Mouse (Mus musculus): ENCODE measurements at regions not wholly inside any gene's neighbourhood (a gene's known extent, or its start where the extent isn't known, plus 50 kb on each side); places are given as distances from the start of the nearest gene placed in this dataset.
A peak's percentile ranks its signal among the peaks of the same experiment; 100 is the strongest.
"Not testable (repeated sequence)": the region's sequence is repeated elsewhere in the genome, so short reads cannot be mapped to it uniquely, and the experiment has no call there.

DNA sequence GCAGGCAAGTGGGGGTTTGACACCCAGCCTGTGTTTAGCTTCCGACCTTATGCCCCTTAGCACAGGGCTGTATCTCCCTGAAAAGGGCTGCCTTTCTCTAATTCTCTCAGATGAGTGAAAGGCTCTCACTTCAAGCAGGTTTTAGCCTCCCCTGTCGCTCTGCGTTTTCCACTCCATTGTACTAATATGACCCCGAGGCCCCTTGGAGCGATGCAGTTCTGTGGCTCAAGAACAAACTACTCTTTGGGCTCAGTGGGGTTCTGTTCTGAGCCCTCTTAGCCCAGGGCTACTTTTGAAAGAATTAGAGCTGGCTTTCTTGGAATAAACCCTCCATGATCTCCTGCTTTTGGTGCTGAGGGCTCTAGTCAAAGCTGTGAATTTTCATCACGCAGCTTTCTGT, 53.4 kb upstream of the Castor2 start:
- no peak for DNase-seq (ENCODE audit: low read depth, low spot score)

DNA sequence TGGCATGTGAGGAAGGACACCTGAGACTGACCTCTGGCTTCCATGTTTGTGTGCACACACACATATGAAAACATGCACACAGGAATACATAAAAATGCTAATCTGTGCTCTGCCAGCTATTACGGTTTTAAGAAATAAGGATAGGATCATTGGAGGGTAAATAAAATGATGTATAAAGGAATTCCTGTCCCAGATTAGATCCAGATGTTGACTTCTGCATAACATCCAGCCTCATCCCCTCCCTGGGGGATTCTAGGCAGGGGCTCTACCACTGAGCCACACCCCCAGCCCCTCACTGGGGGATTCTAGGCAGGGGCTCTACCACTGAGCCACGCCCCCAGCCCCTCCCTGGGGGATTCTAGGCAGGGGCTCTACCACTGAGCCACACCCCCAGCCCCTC, 56.6 kb upstream of the Castor2 start:
- DNase-seq (ENCODE audit: low read depth, low spot score), result not testable (repeated sequence)

DNA sequence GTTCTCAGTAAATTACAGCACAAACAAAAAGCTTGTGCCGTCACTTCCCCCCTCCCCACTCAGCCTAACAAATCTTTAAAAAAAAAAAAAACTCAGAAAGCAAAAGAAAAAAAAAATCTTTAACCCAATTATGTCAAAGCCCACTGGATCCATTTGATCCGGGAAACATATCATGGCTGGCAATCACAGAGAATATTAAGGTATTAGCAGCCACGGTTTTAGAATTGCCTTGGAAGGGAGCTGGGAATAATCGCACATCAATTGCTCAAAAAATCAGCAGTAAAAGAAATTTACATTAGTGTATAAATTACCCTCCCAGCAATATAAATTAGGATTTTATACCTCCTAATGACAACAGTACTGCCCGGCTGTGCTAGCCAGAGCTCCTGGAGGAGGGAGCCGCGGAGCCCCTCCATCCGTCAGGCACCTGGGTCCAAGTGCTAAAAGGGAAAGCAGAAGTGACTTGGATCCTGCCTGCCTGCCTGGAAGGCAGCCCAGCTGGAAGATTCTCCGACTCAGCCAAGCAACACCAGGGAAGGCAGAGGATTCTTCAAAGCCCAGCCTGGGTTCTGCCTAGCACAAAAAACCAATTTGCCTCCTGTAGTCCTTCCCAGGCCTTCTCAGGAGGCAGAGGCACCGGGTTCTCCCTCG, 72.1 kb upstream of the Castor2 start:
- DNase-seq (ENCODE audit: low read depth, low spot score), result no peak

DNA sequence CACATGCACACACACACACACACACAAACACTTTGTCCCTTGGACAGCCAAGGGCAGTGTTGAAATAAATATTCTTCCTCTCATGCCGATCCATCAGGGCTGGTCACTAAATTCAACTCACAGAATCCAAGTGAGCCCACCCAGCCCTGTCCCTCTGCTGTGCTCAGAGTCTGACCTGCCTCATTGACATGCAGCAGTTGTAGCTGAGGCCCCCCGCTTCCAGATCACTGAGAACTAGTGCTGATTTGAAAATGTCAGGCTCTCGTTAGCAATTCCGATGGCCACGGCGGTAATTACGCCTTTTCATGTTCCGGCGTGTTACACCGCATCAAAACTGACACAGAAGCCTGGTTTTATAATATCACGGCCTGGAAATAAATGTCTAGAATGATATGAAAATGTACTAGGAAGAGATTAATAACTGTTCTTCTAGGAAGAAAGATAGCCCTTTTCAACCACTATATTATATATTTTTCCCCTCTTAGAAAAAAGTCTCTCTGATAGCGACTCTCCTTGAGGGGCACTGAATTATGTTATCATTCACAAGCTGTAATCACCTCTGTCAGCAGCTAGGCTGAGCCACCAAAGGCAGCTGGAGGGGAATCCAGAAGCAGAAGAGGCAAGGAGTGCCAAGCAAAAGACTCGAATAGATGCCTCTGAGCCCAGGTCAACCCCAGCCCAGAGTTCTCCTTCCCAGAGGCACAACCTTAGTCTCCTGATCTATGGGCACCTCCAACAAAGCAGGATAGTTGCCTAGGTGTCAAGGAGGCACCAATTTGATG, 79.7 kb upstream of the Castor2 start:
- DNase-seq (ENCODE audit: low read depth, low spot score), result no peak

DNA sequence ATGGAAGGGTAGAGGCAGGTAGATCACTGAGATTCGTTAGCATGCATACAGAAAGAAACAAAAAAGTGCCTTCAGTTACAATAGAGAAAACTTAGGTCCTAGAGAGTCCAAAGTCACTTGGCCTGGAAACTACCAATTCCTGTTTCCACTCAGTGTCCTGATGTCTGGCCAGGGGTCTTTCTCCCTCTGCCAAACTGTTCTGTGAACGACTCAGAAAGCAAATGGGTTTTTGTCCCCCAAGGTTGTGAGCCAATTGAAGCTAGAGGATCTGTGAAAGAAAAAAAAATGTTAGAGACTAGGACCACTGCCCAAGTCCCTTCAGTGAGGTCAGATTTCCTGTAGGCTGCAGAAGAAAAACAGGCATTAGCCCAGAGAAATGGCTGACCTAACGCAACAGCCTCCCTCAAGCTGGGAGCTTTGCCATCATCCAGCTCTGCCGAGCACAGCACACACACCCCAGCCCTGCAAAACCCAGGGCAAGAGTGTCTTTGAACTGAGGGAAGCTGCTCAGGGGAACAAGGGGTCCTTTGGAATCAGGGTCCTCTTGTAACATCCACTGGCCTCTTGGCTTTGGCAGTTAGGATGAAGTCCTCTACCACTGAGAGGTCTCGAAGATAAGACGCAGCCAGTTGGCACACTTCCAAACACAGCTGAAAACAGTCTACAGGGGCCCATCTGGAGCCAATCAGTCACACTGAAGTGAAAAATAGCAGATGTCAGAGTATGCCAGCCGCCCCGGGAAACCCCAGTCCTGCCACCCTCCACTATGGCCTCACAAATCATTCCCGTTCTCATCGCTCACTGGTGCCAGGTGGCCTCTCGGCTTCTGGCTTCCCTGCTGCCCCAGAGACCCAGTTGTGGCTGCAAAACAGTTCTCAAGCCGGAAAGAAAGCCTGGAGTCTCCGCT, 85.0 kb upstream of the Castor2 start:
- peak; percentile 92 for DNase-seq (ENCODE audit: low read depth, low spot score)

DNA sequence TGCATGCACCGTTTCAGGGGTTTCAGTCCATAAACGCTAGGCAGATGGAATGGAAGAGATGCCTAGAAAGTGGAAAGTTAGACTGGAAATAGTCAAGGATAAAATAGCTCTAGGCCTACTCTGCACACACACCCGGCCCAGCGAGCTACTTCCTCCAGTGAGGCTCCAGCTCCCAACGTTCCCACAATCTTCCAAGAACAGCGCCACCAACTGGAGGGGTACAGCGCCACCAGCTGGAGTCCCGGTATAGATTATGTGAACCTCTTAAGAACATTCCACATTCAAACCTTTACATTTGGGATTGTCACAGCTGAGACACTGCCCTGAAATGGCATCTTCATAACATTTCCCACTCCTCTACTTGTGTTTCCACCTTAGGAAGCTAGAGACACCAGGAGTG, 86.3 kb upstream of the Castor2 start:
- DNase-seq (ENCODE audit: low read depth, low spot score), result no peak

DNA sequence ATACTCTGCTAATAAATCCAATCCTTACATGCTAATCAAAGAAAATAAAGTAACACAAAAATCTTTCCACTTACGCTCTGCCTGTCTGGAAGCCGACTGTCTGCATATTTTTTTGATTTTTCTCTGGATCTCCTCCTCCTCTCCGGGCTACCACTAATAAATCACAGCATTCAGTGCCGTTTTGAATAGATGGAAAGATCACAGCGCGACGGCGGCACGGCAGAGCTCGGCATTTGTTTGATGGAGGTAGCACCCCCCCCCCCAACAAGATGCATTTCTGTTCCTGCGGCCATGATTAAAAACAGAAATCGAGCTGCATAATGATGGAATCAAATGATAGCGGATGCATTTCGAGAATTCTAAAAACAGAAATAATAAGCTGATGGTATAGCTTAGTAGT, 89.7 kb upstream of the Castor2 start:
- DNase-seq (ENCODE audit: low read depth, low spot score), result peak; percentile 39

DNA sequence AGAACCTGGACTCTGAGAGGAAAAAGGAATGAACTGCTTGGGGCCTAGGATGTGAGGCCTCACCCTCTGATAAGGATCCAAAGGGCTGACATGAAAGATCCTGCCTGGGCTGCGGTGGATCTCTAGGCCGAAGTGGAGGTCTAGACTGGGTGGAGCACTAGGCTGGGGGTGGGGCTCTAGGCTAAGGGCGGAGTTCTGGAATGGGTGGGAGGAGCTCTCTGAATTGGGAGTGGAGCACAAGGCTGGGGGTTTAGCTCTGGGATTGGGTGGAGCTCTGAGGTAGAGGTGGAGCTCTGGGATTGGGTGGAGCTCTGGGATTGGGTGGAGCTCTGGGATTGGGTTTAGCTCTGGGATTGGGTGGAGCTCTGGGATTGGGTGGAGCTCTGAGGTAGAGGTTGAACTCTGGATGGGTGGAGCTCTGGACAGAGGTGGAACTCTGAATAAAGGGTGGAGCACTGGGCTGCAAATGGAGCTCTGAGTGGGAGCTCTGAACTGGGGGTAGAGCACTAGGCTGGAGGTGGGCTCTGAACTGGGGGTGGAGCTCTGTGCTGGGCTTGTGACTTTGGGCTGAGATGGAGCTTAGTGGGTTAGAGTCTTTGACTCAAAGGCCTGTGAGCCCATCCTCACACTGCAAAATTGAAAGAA, 92.3 kb upstream of the Castor2 start:
- DNase-seq (ENCODE audit: low read depth, low spot score), result no peak

DNA sequence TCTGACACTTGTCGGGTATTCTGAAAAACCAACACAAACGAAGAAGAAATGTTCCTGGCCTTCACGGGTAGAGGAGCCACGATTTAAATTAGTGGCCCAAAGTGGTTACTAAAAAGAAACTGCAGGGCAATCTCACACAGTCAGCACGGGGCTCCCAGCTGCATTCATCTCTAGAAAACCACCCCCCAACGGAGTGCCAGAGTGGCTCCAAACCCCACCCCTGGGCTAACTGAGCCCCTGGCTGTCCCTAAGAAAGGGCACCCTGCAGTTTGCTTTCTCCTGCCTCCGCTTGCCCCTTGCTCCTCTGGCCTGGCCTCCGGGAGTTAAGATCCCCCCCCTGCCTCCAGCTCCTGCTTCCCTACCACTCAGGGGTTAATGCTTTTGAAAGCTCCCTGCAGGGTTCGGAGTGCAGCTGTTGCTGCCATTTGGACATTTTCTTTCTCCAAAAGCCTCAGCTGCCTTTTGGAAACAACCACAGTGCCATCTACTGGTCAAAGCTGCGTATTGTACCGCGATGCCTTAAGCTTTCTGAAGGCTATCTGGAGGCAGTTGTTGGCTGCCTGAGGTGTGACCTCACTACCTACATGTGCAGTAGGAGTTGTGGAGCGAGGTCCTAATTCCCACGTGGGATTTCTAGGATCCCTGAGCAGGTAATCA, 92.9 kb upstream of the Castor2 start:
- peak; percentile 96 for DNase-seq (ENCODE audit: low read depth, low spot score)

DNA sequence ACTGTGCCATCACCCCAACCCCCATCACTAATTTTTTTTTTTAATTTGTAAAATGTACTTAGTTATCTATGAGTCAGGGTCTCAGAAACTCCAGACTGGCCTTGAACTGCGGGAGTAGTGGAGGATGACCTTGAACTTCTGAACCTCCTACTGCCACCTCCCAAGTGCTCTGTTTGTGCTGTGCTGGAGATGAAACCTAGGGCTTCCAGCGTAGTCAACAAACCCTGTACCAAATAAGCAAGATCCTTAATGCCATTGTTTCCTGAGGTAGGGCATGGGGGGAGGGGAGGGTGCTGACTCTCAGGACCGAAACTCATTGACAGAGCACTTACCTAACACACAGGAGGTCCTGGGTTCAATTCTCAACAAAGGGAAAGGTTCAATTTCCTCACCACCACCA, 93.5 kb upstream of the Castor2 start:
- no peak for DNase-seq (ENCODE audit: low read depth, low spot score)

DNA sequence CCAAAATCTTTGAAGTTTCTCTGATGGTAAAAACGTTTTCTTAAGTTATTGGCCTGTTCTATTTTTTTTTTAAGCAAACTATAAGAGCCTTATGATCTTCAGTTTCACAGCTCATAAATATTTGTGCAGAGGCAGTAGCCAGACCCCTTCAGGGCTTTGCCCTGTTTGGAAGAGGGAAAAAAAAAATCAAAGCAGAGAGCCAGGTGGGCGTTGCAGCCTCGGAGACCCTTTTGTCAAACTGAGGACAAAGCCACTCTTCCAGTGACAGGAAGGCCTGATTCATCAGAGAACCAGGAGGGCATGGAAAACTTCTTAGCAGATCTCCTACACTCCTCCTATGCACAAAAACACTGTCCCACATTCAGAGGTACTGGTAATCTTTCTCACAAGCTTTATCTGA, 99.4 kb upstream of the Castor2 start:
- DNase-seq (ENCODE audit: low read depth, low spot score), result no peak

DNA sequence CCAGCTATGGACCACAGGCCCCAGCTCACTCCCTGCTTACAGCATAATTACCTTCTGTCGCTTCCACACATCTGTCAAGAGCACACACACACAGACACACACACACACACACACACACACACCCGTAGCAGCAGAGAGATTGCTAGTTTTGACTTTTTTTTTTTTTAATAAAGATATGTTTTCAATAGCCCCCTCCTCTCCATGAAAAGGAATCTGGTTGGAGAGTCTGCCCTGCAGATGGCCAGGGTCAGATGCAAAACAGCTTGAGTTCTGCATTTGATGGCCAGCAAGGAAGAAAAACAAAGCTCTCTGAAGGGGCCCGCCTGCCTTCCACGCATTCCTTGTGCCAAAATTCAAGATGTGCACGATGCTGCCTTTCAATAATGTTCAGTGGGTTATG, 99.8 kb upstream of the Castor2 start:
- peak; percentile 74 for DNase-seq (ENCODE audit: low read depth, low spot score)

DNA sequence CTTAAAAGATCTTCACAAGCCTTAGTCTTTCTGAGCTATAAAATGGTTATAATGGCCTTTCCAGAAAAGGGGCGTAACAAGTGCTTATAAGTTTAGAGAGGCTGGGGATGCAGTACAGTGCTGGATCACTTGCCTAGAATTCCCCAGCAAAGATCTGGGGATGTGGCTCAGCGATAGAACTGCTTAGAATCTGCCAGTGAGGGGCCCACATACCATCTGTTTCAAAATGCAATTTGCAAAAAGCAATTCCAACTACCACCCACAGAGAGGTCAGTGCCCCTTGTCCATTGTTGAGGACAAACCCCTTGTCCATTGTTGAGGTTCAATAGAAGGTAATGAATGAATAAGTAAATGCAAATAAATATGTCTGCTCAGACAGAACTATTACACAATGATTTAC, 107.5 kb upstream of the Castor2 start:
- DNase-seq (ENCODE audit: low read depth, low spot score), result peak; percentile 63

DNA sequence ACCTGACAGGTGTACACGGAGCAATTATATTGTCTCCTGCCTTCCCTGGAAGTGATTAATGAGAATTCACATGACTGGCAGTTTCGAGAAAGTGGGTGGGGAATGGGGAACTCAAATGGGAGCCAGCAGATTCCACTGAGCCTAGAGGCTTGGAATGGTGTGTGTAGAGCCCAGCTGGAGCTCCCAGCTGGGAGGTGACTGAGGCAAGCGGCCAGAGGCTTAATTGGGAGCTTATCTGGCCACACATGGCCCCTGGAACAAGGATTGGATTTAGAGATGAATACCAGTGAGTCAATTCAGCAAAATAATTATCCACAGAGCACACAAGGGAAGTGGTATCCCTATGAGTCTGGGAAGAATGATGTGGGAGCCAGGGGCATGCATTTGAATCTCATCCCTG, 108.0 kb upstream of the Castor2 start:
- DNase-seq (ENCODE audit: low read depth, low spot score), result no peak

DNA sequence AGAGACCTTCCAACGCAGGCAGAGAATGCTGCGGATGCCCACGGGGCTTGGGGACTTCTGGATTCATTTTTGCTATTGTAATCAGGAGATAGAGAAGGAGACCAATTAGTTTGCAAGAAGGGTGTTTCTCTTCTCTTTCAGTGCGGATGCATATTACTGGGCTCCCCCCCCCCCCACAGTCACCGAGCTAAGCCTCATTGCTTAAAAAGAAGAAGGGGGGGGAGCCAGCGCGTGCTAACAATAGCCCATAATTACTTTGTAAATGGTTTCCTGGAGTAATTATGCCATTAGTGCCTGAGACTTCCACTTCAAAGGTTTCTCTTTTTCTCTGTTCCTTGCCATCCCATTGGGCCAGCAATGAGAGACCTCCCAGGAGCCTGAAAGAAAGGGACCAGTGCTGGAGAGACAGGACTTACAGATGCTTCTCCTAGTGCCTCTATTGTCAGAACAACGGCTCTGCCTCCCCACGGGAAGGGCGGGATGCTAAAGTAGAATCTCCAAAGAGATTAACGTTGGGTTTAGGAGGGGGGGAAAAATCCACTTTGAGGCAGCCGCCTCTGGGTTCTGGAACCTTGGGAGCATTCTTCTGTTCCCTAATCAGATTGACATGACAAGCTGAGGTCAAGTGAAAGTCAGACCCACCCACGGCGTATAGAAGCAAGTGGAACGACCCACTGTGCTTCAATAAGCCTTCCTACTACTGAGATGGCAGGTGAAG, 116.1 kb upstream of the Castor2 start:
- no peak for DNase-seq (ENCODE audit: low read depth, low spot score)

DNA sequence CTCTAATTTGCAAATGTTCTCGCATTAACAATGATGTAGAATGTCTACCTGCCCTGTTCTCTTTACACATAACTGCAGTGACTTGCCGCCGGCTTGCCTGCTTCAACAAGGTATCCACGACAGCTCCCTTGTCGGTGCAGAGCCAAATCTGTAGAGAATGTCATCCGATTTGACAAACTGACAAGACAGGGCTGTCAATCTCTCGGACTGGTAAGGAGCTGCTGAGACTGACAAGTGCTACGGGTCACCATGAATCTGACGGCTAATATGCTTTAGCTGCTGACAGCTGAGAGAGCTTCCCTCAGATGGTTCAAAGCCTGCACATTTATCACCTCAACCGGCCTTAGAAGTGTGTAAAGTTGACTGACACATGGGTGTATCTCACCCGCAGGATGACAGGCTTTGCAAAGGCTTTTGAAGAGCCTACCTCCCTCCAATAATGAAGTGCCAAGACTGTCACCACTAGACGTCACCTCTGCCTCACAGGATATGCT, 129.0 kb upstream of the Castor2 start:
- DNase-seq (ENCODE audit: low read depth, low spot score), result no peak

DNA sequence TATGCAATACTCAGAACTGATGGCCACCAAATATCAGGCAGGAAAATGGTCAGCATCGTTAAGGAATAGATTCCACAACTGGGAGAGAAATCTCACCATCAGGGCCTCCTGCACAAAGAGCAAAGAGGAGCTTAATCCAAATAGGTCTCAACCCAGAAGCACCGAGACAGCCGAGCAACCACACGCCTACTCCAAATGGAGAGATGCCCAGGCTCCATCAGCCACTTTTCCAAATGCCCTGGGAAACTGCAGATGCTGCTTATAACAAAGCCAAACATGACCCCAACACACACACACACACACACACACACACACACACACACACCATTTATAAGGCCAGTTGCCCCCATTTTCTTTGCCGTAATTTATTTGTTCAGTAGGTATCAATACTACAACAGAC, 136.2 kb upstream of the Castor2 start:
- DNase-seq (ENCODE audit: low read depth, low spot score), result no peak

DNA sequence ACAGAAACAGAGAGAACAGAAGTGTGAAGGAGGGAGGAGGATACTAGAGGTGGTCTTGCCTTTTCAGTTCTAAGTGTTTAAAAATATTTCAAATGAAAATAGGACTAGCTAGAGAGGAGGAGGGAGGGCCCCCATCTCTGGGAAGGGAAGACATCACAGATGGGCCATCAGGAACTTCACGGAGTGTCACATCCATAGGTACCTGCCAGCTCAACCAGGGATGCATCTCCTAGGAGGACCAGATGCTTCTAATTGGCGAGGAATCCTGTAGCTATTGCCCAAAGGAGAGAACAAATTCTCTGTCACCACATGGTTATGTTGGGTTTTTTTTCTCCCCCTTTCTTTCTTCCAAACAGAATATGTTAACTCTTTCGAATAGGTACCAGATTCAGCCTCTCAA, 158.7 kb upstream of the Castor2 start:
- DNase-seq (ENCODE audit: low read depth, low spot score), result no peak

DNA sequence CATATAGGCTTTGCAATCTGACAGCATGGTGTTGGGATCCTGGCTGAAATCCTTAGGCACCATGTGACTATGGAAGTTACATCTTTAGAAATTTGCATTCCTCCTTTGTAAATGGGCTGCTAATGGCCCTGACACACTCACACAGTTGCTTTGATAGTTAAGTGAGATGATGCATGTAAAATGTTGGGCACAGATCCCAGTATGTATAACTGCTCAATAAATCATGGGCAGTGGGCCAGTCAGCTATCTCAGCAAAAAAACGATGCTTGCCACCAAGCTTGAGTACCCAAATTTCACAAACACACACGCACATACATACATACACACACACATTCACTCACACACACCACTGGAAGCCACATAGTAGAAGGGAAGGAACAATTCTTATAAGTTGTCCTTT, 159.5 kb upstream of the Castor2 start:
- DNase-seq (ENCODE audit: low read depth, low spot score), result no peak
